Mouse (Mus musculus) kidney, embryonic 15.5 days (tissue): Measurements from ENCODE around the gene Prpf38b. TPM values are rescaled to one million over a fixed set of nuclear protein-coding genes. Genes with fewer than 3 reads are reported as not detected.

Source experiments
- ATAC-seq: fragments of 200-750 bp; cut with Nextera tagmentation; replicated peaks from 2 replicates; pipeline ENCODE4 v1.8.0; 2017; ENCODE audit warnings: moderate TSS enrichment; ENCODE audit not compliant: low FRiP score
- H3K27ac ChIP-seq: fragments of 300-500 bp; sonication (generic); 2 replicates; pipeline ENCODE4 v1.5.1; 2015; ENCODE audit warnings: mild to moderate bottlenecking, inconsistent platforms
- H3K27me3 ChIP-seq: fragments of 300-500 bp; sonication (generic); 2 replicates; pipeline ENCODE4 v1.6.1; 2015; ENCODE audit warnings: inconsistent platforms
- H3K36me3 ChIP-seq: fragments of 300-500 bp; sonication (generic); 2 replicates; pipeline ENCODE4 v1.6.1; 2015; ENCODE audit warnings: inconsistent platforms
- H3K4me1 ChIP-seq: fragments of 300-500 bp; sonication (generic); 2 replicates; pipeline ENCODE4 v1.6.1; 2015; ENCODE audit warnings: inconsistent platforms
- H3K4me2 ChIP-seq: fragments of 300-500 bp; sonication (generic); 2 replicates; pipeline ENCODE4 v1.6.1; 2015; ENCODE audit warnings: moderate library complexity, mild to moderate bottlenecking, inconsistent platforms
- H3K4me3 ChIP-seq: fragments of 300-500 bp; sonication (generic); replicated peaks from 2 replicates; pipeline ENCODE4 v1.5.1; 2015; ENCODE audit warnings: mild to moderate bottlenecking, inconsistent platforms
- H3K9ac ChIP-seq: fragments of 300-500 bp; sonication (generic); 2 replicates; pipeline ENCODE4 v1.6.1; 2015; ENCODE audit warnings: mild to moderate bottlenecking, inconsistent platforms
- H3K9me3 ChIP-seq: fragments of 300-500 bp; sonication (generic); replicated peaks from 2 replicates; pipeline ENCODE4 v1.6.1; 2016; ENCODE audit warnings: inconsistent platforms
- WGBS: fragments of 180-500 bp; shearing (Covaris S2); methylation state at CpG from one replicate; pipeline ENCODE4 v1.1.7; 2015; ENCODE audit warnings: mixed read lengths; 5-methylcytosine and 5-hydroxymethylcytosine counted together
- polyA plus RNA-seq: library from polyadenylated mRNA; unstranded; fragments of >200 nt; fragmentation: Nextera tagmentation; extraction: Ambion mirVana; gene quantifications from 2 replicates; pipeline ENCODE4 v1.2.1, GENCODE M21; 2015

Gene Prpf38b
- polyA plus RNA-seq, 1 experiment from 2014 or later, result 74.7 TPM

- H3K36me3 ChIP-seq, result no peaks in the 10 kb centered on the region
- no peak overlapping the region for H3K4me3 ChIP-seq
- H3K4me2 ChIP-seq, result no peak overlapping the region
- no peaks in the 10 kb centered on the region for H3K9me3 ChIP-seq
- H3K27ac ChIP-seq, result no peak overlapping the region
- WGBS, result 67% methylated on average over 10 of the region's 10 CpGs
- H3K4me1 ChIP-seq, result peaks cover 15% of the 10 kb centered on the region; the same call in 1 of the 2 replicates
- no peak; the same call in 1 of the 2 replicates for ATAC-seq
- no peak overlapping the region for H3K9ac ChIP-seq
- H3K27me3 ChIP-seq, result no peaks in the 10 kb centered on the region
Observed at GRCm38 (mm10) chr3:108855864-108856263, 55.7 kb downstream of the Prpf38b start.

GRCm38 (mm10) chr3:108855371-108855770 is 56.2 kb downstream of the Prpf38b start:
- ATAC-seq, result no peak
- Histone ChIP-seq H3K9ac (no peak overlapping the region), H3K4me1 (peaks cover 15% of the 10 kb centered on the region; the same call in 1 of the 2 replicates), H3K27me3 (no peaks in the 10 kb centered on the region), H3K4me3 (no peak overlapping the region), H3K27ac (no peak overlapping the region), H3K9me3 (no peaks in the 10 kb centered on the region), H3K4me2 (no peak overlapping the region), H3K36me3 (no peaks in the 10 kb centered on the region)
- 56% methylated on average over 12 of the region's 12 CpGs for WGBS

- H3K9ac ChIP-seq, result no peak overlapping the region
- H3K4me3 ChIP-seq, result no peak overlapping the region
- ATAC-seq, result no peak
- 91% methylated on average over 1 of the region's 1 CpGs for WGBS
- H3K4me1 ChIP-seq, result peaks cover 13% of the 10 kb centered on the region; the same call in 1 of the 2 replicates
- H3K27ac ChIP-seq, result no peak overlapping the region
- H3K4me2 ChIP-seq, result no peak overlapping the region
- no peaks in the 10 kb centered on the region for H3K36me3 ChIP-seq
- no peaks in the 10 kb centered on the region for H3K27me3 ChIP-seq
- no peaks in the 10 kb centered on the region for H3K9me3 ChIP-seq
Observed at GRCm38 (mm10) chr3:108853266-108853665, 58.3 kb downstream of the Prpf38b start.

Other genes with a start within 250 kb of the Prpf38b start
- 43.3 and 45.1 TPM in 2 replicates for gene Gpsm2, start 189.4 kb downstream of the Prpf38b start, polyA plus RNA-seq
- gene Aknad1, start 172.1 kb downstream of the Prpf38b start, polyA plus RNA-seq, result 0.05 and 0.10 TPM in 2 replicates
- gene Stxbp3, start 71.2 kb downstream of the Prpf38b start, polyA plus RNA-seq, result 34.9 and 35.6 TPM in 2 replicates
- gene Fndc7, start 21.7 kb downstream of the Prpf38b start, polyA plus RNA-seq, result 0.10 TPM in 1 of 2 replicates, not detected in the other
- 0.13 and 0.26 TPM in 2 replicates for gene Henmt1, start 28.1 kb upstream of the Prpf38b start, polyA plus RNA-seq
- not detected in 2 replicates for gene Gm9857, start 28.7 kb upstream of the Prpf38b start, polyA plus RNA-seq
- gene Fam102b, start 115.9 kb upstream of the Prpf38b start, polyA plus RNA-seq, result 4.7 and 4.9 TPM in 2 replicates
- not detected in 2 replicates for gene Slc25a54, start 168.7 kb upstream of the Prpf38b start, polyA plus RNA-seq
- 25.3 and 26.5 TPM in 2 replicates for gene Slc25a24, start 211.4 kb upstream of the Prpf38b start, polyA plus RNA-seq